Mouse (Mus musculus) megakaryocyte, embryonic 14.5 days (primary cell): ENCODE measurements around the gene Tldc1.

Experiments used
- FLI1 ChIP-seq: IDR thresholded peaks from 2 replicates; pipeline ENCODE4 v1.6.1; 2012; ENCODE audit warnings: low read length, inconsistent platforms, mixed read lengths
- GATA1 ChIP-seq: IDR thresholded peaks from 3 replicates; pipeline ENCODE4 v1.6.1; 2012; ENCODE audit warnings: mixed read lengths, low read length, inconsistent platforms, borderline replicate concordance

- TF ChIP-seq FLI1 (no peak), GATA1 (no peak)
Measured at GRCm38 (mm10) chr8:119827721-119828153, 49.5 kb upstream of the Tldc1 start.
